Mouse (Mus musculus) stomach, embryonic 16.5 days (tissue): ENCODE measurements around the gene Rcan2. TPM values are rescaled to one million over a fixed set of nuclear protein-coding genes. Genes with fewer than 3 reads are reported as not detected.

ENCODE experiments used
- ATAC-seq: fragments of 200-750 bp; cut with Nextera tagmentation; 2 replicates; pipeline ENCODE4 v1.8.0; 2017; ENCODE audit warnings: moderate number of reproducible peaks, moderate TSS enrichment; ENCODE audit not compliant: insufficient read depth, low FRiP score
- H3K27ac ChIP-seq: fragments of 300-500 bp; sonication (generic); 2 replicates; pipeline ENCODE4 v1.5.1; 2014; ENCODE audit warnings: low read length
- H3K27me3 ChIP-seq: fragments of 300-500 bp; sonication (generic); 2 replicates; pipeline ENCODE4 v1.6.1; 2014; ENCODE audit warnings: low read length, control low read depth, mixed read lengths; ENCODE audit not compliant: control insufficient read depth, insufficient read depth
- H3K36me3 ChIP-seq: fragments of 300-500 bp; sonication (generic); 2 replicates; pipeline ENCODE4 v1.6.1; 2014; ENCODE audit warnings: low read length; ENCODE audit not compliant: control insufficient read depth, insufficient read depth
- H3K4me1 ChIP-seq: fragments of 300-500 bp; sonication (generic); 2 replicates; pipeline ENCODE4 v1.6.1; 2014; ENCODE audit warnings: low read length, control low read depth, mixed read lengths; ENCODE audit not compliant: control insufficient read depth, insufficient read depth
- H3K4me2 ChIP-seq: fragments of 300-500 bp; sonication (generic); 2 replicates; pipeline ENCODE4 v1.6.1; 2014; ENCODE audit warnings: low read depth, low read length, mixed read lengths
- H3K4me3 ChIP-seq: fragments of 300-500 bp; sonication (generic); replicated peaks from 2 replicates; pipeline ENCODE4 v1.5.1; 2014; ENCODE audit warnings: mild to moderate bottlenecking, low read length
- H3K9ac ChIP-seq: fragments of 300-500 bp; sonication (generic); 2 replicates; pipeline ENCODE4 v1.6.1; 2014; ENCODE audit warnings: low read length
- H3K9me3 ChIP-seq: fragments of 300-500 bp; sonication (generic); replicated peaks from 2 replicates; pipeline ENCODE4 v1.6.1; 2016; ENCODE audit warnings: low read length, control low read depth; ENCODE audit not compliant: control insufficient read depth
- WGBS: fragments of 180-500 bp; shearing (Covaris S2); extraction: QIAGEN DNeasy Blood & Tissue Kit; methylation state at CpG from one replicate; pipeline ENCODE4 v1.1.7; 2014; 5-methylcytosine and 5-hydroxymethylcytosine counted together
- polyA plus RNA-seq: library from polyadenylated mRNA; unstranded; fragments of >200 nt; fragmentation: Nextera tagmentation; extraction: Ambion mirVana; gene quantifications from 2 replicates; pipeline ENCODE4 v1.2.1, GENCODE M21; 2015

Gene Rcan2
- polyA plus RNA-seq, 1 experiment from 2014 or later = 12.0 TPM

GRCm38 (mm10) chr17:43887931-43888330, 86.8 kb downstream of the Rcan2 start:
- no peak overlapping the region for H3K27ac ChIP-seq
- H3K36me3 ChIP-seq = no peaks in the 10 kb centered on the region
- WGBS = 74% methylated on average over 7 of the region's 7 CpGs
- no peaks in the 10 kb centered on the region for H3K27me3 ChIP-seq
- no peak overlapping the region for H3K4me3 ChIP-seq
- no peak for ATAC-seq
- no peaks in the 10 kb centered on the region for H3K9me3 ChIP-seq
- H3K4me1 ChIP-seq = no peaks in the 10 kb centered on the region
- H3K4me2 ChIP-seq = no peak overlapping the region
- no peak overlapping the region for H3K9ac ChIP-seq

GRCm38 (mm10) chr17:43897346-43897745, 96.2 kb downstream of the Rcan2 start:
- 68% methylated on average over 4 of the region's 4 CpGs for WGBS
- no peak overlapping the region for H3K4me2 ChIP-seq
- H3K9me3 ChIP-seq = no peaks in the 10 kb centered on the region
- no peaks in the 10 kb centered on the region for H3K27me3 ChIP-seq
- no peak for ATAC-seq
- no peaks in the 10 kb centered on the region for H3K36me3 ChIP-seq
- no peak overlapping the region for H3K9ac ChIP-seq
- H3K27ac ChIP-seq = no peak overlapping the region
- no peaks in the 10 kb centered on the region for H3K4me1 ChIP-seq
- no peak overlapping the region for H3K4me3 ChIP-seq

GRCm38 (mm10) chr17:43899405-43900092, 98.4 kb downstream of the Rcan2 start:
- ATAC-seq = no peak
- no peaks in the 10 kb centered on the region for H3K9me3 ChIP-seq
- no peaks in the 10 kb centered on the region for H3K27me3 ChIP-seq
- H3K4me3 ChIP-seq = no peak overlapping the region
- H3K36me3 ChIP-seq = no peaks in the 10 kb centered on the region
- 76% methylated on average over 4 of the region's 4 CpGs for WGBS
- no peak overlapping the region for H3K9ac ChIP-seq
- H3K27ac ChIP-seq = no peak overlapping the region
- H3K4me2 ChIP-seq = no peak overlapping the region
- peaks cover 8% of the 10 kb centered on the region; the same call in 1 of the 2 replicates for H3K4me1 ChIP-seq

- Histone ChIP-seq H3K4me3 (no peak overlapping the region), H3K4me2 (no peak overlapping the region), H3K9me3 (no peaks in the 10 kb centered on the region), H3K27me3 (no peaks in the 10 kb centered on the region), H3K4me1 (peaks cover 8% of the 10 kb centered on the region; the same call in 1 of the 2 replicates), H3K9ac (no peak overlapping the region), H3K36me3 (no peaks in the 10 kb centered on the region), H3K27ac (no peak overlapping the region)
- 50% methylated on average over 1 of the region's 1 CpGs for WGBS
- no peak for ATAC-seq
These were observed 99.0 kb downstream of the Rcan2 start for GRCm38 (mm10) chr17:43900133-43900532.

- 83% methylated on average over 3 of the region's 3 CpGs for WGBS
- Histone ChIP-seq H3K4me1 (peaks cover 8% of the 10 kb centered on the region; the same call in 1 of the 2 replicates), H3K9ac (no peak overlapping the region), H3K9me3 (no peaks in the 10 kb centered on the region), H3K4me3 (no peak overlapping the region), H3K27me3 (no peaks in the 10 kb centered on the region), H3K27ac (no peak overlapping the region), H3K36me3 (no peaks in the 10 kb centered on the region), H3K4me2 (no peak overlapping the region)
- no peak for ATAC-seq
These were observed 100.3 kb downstream of the Rcan2 start for GRCm38 (mm10) chr17:43901474-43901873.

GRCm38 (mm10) chr17:43903807-43904771, 102.9 kb downstream of the Rcan2 start:
- Histone ChIP-seq H3K27ac (no peak overlapping the region), H3K4me2 (no peak overlapping the region), H3K4me1 (peaks cover 8% of the 10 kb centered on the region; the same call in 1 of the 2 replicates), H3K4me3 (no peak overlapping the region), H3K9ac (no peak overlapping the region), H3K27me3 (no peaks in the 10 kb centered on the region), H3K9me3 (no peaks in the 10 kb centered on the region), H3K36me3 (no peaks in the 10 kb centered on the region)
- ATAC-seq = no peak
- 53% methylated on average over 9 of the region's 9 CpGs for WGBS

- no peaks in the 10 kb centered on the region for H3K27me3 ChIP-seq
- WGBS = 88% methylated on average over 7 of the region's 7 CpGs
- H3K4me3 ChIP-seq = no peak overlapping the region
- peaks cover 8% of the 10 kb centered on the region; the same call in 1 of the 2 replicates for H3K4me1 ChIP-seq
- no peak overlapping the region for H3K9ac ChIP-seq
- ATAC-seq = no peak
- H3K36me3 ChIP-seq = no peaks in the 10 kb centered on the region
- no peak overlapping the region for H3K27ac ChIP-seq
- H3K9me3 ChIP-seq = no peaks in the 10 kb centered on the region
- H3K4me2 ChIP-seq = no peak overlapping the region
These were observed 103.7 kb downstream of the Rcan2 start for GRCm38 (mm10) chr17:43904896-43905295.

- Histone ChIP-seq H3K9me3 (no peaks in the 10 kb centered on the region), H3K4me2 (no peak overlapping the region), H3K4me1 (peaks cover 8% of the 10 kb centered on the region; the same call in 1 of the 2 replicates), H3K9ac (no peak overlapping the region), H3K36me3 (no peaks in the 10 kb centered on the region), H3K27me3 (no peaks in the 10 kb centered on the region), H3K27ac (no peak overlapping the region), H3K4me3 (no peak overlapping the region)
- no peak for ATAC-seq
These were observed 105.6 kb downstream of the Rcan2 start for GRCm38 (mm10) chr17:43906728-43907127.

GRCm38 (mm10) chr17:43916128-43916527, 115.0 kb downstream of the Rcan2 start:
- H3K36me3 ChIP-seq = no peaks in the 10 kb centered on the region
- H3K4me2 ChIP-seq = no peak overlapping the region
- no peak for ATAC-seq
- no peak overlapping the region for H3K9ac ChIP-seq
- no peak overlapping the region for H3K4me3 ChIP-seq
- H3K9me3 ChIP-seq = no peaks in the 10 kb centered on the region
- H3K27me3 ChIP-seq = no peaks in the 10 kb centered on the region
- no peaks in the 10 kb centered on the region for H3K4me1 ChIP-seq
- no peak overlapping the region for H3K27ac ChIP-seq
- WGBS = 63% methylated on average over 8 of the region's 8 CpGs
